Mouse (Mus musculus) left cerebral cortex, adult 11 months (tissue): ENCODE results near the gene Dnmt3b.
"Not testable (repeated sequence)": the region's sequence is repeated elsewhere in the genome, so short reads cannot be mapped to it uniquely, and the experiment has no call there.

Experiments used
- DNase-seq: peaks from one replicate; pipeline ENCODE4 v3.0.0; 2022; ENCODE audit warnings: low spot score

The Dnmt3b gene

DNA sequence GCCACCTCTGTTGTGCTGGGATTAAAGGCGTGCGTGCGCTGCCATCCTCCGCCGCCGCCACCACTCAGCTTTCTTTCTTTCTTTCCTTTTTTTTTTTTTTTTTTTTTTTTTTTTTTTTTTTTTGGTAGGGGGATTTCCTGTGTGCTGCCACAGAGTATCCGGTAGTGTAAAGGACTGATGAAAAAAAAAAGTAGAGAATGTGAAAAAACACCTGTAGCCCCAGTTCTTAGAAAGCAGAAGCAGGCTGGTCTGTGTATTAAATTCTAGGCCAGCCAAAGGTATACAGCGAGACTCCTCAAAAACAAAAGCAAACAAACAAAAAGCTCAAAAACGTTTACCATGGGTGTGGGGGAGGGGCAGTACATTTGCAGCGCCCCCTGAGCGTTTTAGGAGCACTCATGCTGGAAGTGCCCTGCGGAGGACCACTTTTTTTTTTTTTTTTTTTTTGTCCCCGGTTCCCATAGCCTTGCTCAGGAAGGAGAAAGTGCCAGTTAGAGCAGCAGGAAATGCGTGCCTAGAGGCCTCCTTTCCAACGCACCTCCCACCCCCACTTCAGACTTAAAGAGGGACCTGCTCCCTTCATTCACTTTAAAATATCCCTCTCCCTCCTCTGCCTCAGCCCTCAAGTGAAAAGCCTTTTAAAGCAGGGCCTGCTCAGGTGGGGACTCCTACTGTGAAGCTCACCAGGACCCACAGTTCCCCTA is 10.1 kb upstream of the Dnmt3b start:
- no peak for DNase-seq

DNA sequence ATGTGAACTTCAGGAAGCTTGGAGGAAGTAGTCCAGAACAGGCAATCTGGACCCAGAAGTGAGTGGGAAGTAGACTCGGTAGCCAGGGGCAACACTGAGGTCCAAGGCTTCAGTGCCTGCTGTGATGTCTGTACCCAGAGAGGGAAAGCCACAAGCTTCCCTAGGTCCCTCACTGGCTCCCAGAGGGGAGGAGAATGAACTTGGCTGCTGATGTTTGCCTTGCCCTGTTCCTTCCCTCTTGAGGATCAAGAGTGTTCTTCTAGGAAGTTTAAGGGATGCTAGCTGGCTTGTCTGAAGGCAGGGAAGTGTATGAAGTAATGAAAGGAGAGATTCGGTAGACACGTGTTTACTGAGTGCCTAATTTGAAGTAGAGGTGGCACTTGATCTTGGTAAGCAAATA is 6.8 kb upstream of the Dnmt3b start:
- DNase-seq = no peak

DNA sequence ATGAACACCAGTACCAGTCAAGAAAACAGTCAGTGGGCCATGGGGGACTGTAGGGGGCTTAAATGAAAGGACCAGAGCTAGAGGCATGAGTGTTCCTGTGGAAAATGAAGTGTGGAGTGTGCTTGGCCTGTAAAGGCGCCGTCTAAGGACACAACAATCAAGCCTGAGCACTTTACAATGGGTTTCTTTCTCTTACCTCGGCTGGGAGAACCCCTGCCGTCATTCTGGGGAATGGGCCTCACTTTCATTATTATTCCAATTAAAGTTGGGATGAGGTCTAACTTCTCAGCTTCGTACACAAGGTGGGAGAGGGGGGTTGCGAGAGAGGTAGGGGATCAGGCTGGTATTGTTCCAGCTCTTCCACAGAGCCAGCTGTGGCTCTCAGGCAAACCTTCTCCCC is 6.3 kb upstream of the Dnmt3b start:
- DNase-seq = no peak

DNA sequence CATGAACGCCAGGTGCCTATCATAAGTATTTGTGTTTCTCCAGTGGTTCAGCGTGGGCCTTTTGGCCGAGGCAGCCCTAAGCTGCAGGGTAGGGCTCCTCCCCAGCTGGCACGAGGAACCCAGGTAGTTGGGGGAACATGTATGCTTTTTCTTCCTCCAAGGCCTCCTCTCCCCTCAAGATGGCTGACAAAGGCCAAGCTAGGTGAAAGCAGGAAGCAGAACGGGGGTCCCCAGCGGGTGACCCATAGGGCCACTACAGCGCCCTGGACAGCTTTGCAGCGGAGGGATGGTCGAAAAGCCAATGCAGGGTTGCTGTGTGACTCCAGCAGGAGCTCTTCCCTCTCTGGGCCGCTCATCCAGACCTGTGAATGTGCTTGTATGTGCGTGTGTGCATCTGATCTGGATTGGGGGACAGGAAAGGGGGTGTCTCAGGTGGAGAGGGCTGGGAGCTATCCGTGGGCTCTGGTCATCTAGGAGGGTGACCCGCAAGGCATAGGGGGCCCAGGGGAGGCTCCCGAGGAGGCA is 415 bp upstream of the Dnmt3b start:
- no peak for DNase-seq

DNA sequence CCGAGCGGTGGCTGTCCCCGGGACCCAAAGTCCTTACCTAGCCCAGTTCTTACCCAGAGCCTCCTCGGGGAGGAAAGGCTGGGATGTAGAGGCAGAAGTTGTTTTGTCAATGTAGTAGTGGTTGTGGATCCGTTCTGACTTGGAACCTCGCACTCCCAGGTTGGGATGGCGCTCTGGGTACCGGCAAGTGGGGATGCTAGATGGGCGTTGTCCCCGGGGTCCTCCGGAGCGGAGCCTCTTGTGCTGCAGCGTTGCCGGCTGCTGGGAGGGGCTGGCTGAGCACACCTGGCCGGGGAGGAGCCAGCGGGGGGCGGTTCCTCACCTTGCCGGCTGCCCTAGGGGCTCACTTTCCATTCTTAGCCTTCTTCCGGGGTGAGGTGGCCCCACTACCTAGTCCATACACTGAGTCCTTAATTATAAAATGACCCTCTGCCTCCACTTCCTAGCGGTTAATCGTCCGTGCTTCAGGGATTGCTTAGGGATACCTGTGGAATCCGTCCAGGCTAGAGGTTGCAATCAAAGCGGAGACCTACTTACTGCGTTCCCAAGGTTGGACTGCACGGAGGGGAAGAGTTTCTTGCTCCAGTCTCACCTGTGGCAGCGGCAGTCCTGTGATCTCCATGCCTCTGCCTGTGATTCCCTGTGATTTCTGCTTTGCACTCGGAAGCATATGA is 901 bp downstream of the Dnmt3b start:
- DNase-seq = no peak

DNA sequence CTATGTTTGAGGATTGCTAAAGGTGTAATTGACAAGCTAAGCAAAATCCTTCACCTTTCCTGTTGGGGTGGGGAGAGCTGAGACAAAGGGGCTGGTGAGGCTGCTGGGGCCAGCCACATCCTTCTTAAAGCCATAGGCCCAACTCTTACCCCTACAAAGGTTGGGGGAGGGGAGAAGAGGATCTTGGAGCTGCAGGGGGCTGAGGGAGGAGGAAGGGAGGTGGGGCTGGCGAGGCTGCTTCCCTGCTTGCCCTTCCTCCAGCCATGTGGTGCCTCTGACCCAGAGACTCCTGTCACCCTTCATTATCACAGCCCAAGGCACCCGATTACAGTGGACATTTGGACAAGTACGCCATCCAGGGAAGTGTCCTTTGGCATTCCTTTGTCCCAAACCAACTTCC is 2.4 kb downstream of the Dnmt3b start:
- no peak for DNase-seq

DNA sequence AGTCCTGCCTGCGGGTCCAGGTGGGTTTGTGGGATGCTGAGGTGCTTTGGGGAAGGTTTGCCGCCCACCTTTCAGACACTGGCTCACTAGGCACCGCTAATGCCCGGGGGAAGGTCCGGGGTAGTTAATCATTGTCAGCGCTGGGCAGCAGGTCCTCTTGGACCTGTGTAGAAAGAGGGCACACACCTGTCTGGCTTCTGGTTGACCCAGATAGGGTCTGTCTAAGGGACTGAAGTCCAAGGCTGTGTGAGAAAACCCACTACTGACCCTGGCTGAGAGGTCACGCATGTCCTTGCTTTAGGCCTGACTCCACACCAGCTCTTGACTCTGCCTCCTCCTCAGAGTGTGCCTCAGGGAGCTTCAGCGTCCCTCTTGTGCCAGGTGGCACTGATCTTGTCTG is 8.4 kb downstream of the Dnmt3b start:
- not testable (repeated sequence) for DNase-seq

DNA sequence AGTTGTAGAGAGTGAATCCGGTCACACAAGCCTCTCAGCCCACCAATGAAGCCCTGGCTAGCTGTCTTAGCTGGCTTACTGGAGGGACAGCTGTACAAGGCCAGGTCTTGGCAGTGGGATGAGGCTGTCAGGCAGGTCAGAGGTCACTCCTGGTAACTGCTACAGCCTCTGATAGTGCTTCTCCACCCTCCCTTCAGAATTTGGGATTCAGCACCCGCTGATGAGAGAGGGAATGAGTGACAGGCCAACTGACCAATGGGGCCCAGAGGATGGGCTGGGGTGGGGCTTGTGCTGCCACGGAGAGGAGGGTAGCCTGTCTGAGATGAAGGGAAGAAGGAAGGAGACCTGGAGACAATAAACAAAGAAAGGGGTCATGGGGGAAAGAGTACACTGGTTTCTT is 11.4 kb downstream of the Dnmt3b start:
- no peak for DNase-seq

DNA sequence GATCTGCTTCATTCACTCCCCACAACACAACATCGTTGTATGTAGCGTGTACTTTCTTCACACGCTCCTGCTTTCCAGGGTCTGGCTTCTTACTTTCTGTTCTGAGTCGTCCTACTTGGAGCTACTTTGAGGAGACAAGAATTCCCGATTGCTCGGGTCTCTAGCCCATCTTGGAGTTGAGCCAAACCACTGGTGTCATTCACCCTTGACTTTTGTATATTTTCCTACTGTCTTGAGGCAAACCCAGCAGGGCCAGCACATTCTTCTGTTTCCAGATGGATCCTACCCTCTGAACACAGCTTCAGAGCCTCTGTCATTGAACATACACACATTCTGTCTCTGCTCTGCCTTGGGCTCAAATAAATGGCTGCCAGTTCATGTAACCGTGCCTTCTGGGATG is 16.2 kb downstream of the Dnmt3b start:
- DNase-seq = no peak

DNA sequence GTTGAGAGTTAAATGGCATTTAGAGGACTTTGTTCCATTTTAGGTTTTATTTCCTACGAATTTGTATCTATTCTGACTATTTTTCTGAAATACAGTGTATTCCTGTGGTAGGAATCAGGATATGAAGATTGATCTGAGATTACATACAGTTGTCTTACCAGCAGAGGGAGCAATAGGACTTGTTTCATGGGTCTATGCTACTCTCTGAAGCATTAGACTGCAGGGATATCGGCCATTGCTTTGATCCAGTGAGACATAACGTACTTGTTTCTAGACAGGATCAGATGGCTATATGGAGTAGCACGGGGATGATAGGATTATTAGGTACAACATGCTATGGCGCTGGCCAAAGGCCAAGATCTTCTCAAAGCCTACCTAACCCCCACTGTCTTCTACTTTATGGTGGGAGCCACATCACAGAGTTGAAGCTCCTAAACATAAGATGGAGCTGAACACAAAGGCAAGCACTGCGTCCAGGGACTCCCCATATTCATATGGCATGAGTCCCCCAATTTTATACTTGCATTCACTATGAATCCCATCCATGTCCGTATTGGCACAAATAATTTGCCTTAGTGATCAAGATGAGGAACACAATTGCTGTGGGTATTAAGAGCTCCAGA is 19.6 kb downstream of the Dnmt3b start:
- peak; percentile 68 for DNase-seq

DNA sequence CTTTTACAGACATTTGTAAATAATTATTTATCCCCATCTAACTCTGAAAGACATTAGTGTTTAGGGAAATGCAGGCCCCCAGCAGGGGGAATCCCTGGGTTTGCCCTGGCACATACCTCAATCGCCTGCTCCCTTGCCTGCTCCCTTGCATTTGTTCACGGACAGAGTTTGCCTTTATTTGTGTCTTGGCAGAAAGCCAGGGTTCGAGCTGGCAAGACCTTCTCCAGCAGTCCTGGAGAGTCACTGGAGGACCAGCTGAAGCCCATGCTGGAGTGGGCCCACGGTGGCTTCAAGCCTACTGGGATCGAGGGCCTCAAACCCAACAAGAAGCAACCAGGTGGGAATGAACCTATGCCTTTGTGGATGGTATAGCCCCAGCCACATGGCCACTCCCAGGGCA is 20.9 kb downstream of the Dnmt3b start:
- DNase-seq = no peak

DNA sequence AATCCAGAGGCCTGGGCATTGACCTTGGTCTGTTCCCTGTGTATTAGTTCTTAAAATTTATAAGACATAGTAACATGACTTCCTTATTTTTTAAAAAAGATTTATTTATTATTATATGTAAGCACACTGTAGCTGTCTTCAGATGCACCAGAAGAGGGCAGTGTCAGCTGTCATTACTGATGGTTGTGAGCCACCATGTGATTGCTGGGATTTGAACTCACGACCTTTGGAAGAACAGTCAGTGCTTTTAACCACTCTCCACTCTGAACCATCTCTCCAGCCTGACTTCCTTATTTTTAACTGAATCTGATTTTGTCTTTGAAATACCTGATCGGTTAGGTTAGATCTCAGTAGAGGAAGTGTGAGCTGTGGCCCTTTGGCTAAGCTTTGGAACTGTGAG is 23.4 kb downstream of the Dnmt3b start:
- no peak for DNase-seq

DNA sequence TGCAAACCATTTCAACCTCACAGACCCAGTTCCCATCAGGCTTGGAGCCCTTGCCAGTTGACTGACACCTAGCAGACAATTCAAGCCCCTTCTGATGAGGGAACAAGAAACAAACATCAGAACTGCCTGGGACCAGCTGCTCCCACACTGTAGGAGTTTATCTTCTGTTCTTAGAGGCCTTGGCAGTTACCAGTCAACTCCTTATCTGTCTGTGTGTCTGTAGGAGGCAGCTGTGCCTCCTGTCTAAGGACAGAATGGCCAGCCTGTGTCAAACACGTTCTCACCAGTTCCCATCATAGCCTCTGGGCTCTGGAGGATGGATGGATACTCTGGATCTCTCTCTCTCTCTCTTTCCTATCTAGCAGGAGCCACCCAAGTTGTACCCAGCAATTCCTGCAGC is 26.1 kb downstream of the Dnmt3b start:
- not testable (repeated sequence) for DNase-seq

DNA sequence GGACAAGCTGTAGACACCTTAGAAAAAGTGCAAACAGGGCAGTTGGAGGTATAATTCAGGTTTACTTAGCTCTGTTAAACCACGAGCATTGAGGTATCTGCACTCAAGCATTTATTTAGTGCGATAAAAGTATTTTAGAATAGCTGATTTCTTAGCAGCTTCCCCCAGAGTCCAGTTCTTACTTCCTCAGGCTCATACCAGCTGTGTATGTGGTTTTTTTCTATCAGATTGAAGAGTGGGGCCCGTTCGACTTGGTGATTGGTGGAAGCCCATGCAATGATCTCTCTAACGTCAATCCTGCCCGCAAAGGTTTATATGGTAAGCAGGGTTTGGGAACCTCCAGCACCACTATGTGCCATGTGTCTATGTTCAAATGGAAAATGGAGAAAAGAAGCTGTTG is 27.7 kb downstream of the Dnmt3b start:
- DNase-seq = no peak

DNA sequence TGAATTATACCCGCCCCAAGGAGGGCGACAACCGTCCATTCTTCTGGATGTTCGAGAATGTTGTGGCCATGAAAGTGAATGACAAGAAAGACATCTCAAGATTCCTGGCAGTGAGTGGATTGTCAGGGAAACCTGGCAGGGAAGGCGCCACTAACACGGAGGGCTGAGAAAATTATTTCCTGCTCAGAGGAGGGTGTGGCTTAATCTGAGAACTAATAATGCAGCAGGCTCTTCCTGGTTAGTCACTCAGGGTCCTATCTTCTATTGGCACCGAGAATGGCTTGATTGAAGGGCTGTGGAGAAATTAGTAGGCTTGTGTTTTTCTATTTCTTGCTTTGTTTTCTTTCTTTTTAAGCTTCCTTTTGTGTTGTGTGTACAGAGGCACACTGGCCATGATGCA is 28.3 kb downstream of the Dnmt3b start:
- DNase-seq = no peak

DNA sequence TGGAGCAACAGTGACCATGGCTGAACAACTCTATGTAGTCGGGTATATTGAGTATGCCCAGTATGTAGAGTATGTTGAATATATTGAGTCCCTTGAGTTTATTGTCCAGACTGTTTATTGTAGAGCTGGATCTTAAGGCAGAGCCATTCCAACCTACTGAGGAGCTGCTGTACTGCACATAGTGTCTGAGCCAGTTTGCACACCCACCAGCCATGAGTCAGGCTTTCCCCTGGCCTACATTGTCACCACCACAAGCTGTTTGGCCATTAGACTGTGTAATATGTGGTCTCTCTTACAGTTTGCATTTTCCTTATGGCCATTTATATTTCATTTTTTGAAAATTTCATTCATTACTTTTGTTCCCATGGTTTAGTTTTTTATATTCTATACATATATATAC is 30.7 kb downstream of the Dnmt3b start:
- peak; percentile 14 for DNase-seq

DNA sequence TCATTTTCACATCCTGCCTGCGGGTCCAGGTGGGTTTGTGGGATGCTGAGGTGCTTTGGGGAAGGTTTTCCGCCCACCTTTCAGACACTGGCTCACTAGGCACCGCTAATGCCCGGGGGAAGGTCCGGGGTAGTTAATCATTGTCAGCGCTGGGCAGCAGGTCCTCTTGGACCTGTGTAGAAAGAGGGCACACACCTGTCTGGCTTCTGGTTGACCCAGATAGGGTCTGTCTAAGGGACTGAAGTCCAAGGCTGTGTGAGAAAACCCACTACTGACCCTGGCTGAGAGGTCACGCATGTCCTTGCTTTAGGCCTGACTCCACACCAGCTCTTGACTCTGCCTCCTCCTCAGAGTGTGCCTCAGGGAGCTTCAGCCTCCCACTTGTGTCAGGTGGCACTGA is 44.2 kb downstream of the Dnmt3b start:
- DNase-seq = not testable (repeated sequence)

DNA sequence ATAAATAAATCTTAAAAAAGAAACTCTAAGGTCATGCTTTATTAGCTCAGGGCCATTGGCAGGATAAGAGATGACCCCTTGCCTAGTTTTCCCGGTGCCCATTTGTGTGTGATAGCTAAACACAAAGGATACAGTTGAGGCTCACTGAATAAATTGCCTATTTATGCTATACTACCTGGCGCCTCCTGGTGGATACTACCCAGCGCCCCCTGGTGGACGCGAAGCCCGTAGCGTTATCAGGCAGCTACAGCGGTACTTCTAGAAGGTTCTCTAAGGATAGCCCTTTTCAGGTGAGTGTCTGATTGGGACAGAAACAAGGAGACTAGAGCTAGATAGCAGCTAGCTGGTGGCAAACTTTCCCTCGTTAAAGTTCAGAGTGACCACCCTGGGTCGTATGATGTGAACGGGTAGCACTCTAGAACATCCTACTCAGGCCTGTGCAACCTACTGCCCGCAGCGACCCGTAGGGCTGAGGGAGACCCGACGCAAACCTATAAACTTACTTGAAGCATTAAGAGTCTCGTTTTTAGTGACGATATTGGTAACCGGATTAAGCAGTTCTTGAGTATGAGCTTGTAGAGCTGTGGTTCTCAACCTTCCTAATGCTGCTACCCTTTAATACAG is 45.3 kb downstream of the Dnmt3b start:
- DNase-seq = no peak

DNA sequence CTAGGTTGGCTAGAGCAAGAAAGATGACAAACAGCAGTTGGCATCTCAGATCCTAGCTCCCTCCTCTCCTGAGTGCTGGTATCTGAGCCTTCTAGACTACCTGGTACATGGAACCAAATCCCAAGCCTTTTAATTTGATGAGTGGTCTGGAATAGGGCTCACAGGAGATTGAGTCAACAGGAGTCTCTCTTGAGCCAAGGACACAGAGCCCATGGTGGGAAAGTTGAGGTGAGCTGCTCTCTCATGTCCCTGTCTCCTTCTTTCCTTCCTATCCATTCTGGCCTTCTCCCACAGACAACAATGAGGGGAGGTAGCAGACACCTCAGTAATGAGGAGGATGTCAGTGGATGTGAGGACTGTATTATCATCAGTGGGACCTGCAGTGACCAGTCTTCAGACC is 47.1 kb downstream of the Dnmt3b start, which contains the start of gene Dnmt3c:
Gene Dnmt3c, plus strand, starts transcription at position 301 of the 400 bp plus-strand sequence.
- DNase-seq = no peak

DNA sequence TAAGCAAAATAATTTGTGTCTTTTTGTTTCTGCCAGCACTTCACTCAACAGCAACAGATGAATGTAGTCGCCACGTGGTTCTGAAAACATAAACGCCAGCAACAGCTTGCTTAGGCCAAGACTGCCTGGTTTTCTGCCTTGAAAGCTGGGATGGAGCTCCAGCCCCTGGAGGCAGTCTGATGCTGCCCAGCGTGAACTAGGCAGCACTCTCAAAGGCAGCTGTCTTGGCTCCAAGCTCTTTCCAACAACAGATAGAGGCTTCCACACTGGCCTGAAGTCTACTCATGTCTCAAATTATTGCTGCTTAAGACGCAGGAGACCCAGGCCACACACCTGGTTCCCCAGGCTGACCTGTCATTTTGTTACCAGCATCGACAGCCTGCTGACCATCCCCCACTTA is 54.1 kb downstream of the Dnmt3b start:
- no peak for DNase-seq

DNA sequence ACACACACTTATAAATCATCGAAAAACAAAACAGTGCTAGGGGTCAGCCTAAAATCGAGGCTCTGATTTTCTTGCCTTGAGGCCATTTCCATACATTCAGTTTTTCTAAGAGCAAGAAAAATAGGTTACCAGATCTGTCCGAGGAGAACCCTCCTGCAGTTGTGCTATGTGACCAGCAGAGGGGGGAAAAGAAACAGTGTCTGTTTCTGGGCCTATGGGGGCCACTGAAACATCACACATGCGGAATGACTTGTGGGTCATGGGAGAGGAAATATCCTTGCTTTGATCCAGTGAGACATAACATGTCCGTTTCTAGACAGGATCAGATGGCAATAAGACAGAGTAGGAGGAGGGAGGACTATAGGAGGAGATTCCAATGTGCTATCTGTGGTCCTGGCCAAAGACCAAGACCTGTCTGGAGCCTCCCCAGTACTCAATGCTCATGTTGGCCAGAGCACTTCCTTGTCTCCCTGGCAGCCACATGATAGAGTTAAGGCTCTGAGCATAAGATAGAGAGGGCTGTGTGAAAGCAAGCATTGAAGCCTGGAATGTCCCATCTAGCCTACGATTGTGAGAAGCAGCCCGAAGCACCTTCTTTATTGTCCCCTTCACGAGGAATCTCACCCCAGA is 61.6 kb downstream of the Dnmt3b start:
- DNase-seq = no peak

DNA sequence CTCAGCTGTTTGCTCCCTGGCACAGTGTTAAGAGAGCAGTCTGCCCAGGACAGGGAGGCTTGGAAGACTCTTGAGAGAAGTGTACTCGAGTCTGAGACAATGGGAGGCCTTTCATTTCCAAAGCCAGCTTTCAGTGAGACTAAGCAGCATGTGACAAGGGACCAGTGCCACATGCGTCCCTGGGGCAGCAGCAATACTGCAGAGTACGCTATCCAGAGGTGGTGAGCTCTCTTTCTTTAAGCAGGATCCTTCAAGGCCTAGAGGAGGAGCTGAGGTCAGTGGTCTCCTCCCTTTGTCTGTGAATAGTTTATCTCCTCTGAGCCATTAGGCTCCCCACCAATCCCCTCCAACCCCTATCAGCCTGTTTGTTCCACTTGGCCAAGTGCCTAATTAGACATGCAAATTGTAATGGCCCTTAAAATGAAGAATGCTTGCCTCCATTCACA is 63.4 kb downstream of the Dnmt3b start:
- peak; percentile 16 for DNase-seq
